Mouse (Mus musculus): ENCODE measurements at regions not wholly inside any gene's neighbourhood (a gene's known extent, or its start where the extent isn't known, plus 50 kb on each side); places are given as distances from the start of the nearest gene placed in this dataset.

DNA sequence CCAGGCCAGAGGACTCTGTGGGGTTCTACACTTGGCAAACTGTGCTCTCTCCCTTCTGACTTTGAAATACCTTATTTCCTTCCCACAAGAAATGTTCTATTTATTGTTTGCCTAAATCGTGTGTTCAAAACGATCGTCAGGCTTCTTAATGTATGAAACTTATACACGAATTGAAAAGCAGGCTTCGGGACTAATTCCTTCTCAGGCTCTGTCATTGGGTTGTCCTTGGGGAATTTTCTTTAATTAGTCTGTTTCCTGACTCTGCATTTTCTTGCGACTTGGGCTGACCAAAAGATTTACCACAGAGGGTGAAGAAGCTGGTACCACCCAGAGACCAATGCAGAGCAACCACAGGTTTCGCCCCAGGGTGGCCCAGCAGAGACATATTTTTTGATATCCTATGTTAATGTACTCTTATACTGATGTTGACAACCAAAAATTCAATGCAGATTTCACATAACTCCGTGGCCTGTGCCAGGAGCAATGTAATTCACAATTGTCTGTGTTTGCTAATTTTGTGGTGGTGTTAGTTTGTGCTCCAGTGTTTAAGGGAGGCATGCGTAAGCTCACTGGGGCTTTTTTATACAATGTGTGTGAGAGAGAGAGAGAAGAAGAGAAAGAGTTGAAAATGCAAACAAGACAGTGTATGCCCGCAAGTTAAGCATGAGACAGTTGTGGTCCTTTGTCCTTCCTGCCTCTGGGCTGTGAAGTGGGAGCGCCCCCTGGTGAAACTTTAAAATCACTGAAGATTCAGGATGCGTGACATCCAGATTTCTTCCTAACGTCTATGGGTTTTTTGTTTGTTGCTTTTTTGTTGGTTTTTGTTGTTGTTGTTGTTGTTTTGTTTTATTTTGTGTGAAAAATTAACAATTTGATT lies 452.7 kb downstream of the Sox2 start:
- peak; percentile 39 to 77 for DNase-seq (ENCODE audit: inconsistent age in 2 of 2, low spot score in 1 of 2)

DNA sequence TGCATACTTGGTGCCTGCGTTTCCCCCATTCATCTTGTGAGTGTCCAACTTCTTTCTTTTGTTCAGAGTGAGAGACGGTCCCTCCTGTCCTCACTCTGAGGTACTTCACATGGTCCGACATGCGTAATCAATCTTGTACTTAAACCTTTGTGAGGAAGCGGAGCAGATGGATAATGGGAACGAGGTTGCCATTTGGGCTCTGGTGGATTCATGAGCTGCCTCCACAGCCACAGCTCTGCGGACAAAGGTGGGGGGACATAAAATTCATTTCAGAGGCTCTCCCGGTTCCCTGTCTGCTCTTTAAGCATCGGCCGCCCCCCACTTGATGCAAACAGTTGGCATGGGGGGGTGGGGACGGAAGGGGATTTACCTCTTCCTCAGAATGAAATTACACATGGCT lies 454.7 kb downstream of the Sox2 start:
- DNase-seq (ENCODE audit: inconsistent age in 2 of 2, low spot score in 1 of 2): no peak

DNA sequence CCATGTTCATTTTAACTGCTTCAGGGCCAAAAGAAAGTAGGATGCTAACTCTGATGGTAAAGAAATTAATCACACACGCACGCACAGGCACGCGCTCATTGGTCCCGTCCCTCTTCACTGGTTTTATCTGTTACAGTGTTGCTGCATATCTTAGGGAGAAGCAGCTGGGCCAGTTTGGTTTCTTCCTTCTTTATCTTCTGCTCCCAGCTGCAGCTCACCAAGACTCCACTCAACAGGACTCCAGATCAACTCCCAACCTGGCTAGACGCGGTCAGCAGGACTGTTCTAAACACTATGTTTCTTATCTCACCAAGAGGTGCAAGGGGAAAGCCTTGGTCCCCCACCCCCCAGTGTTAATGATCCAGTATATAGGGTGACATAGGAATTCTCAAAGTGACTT lies 455.9 kb downstream of the Sox2 start:
- no peak for DNase-seq (ENCODE audit: inconsistent age in 2 of 2, low spot score in 1 of 2)

DNA sequence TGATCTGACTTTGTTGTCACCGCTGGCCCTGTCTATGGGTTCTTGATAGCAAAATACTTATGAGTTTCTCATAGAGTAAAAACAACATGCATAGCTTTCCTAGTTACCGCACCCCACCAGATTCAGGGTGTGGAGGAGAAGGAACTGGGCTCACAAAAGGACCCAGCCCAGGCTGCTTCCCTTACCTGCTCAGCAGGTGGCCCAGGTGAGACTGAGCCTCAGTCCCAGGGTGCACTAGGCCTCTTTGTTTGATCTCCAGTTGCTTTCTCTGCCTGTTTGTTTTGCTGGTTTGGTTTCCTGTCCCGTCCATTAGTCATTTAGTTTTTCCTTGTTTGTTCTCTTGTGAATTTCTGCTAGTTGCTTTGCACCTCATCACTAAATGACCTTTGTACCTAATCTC lies 483.3 kb downstream of the Sox2 start:
- no peak for DNase-seq (ENCODE audit: inconsistent age in 2 of 2, low spot score in 1 of 2)

DNA sequence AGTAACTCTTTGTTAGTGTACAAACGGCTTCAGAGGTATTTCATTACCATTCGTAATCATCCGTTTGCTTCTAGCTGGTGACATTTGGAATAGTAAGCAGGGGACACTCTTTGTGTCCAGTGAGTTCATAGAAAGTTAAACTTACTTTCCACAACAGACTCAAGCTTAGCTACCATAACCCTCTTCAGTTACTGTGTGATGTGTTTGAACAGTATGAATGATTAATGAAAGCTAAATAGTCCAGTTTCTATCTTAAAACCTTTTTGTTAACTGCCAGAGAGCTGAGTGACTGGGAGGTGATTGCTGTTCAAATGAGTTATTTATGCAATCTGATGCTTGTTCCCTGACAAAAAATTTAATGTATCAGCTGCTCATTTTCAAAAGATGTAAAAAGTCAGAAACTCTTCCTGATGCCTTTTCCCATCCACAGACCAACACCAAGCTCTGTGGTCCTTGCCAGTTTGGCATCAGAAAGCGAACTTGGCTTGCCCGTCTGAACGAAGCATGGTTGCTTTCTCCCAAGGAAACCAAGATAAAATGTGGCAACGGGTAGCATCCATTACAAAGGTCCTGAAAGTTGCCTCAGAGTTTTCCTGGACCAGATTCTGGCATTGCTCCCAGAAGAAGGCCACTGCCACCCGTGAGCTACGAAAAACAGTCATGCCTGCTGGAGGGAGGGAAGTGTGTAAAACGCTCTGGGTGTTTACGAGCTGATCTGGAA lies 491.5 kb downstream of the Sox2 start:
- peak in 1 of 2 experiments; percentile 46 for DNase-seq (ENCODE audit: inconsistent age in 2 of 2, low spot score in 1 of 2)

DNA sequence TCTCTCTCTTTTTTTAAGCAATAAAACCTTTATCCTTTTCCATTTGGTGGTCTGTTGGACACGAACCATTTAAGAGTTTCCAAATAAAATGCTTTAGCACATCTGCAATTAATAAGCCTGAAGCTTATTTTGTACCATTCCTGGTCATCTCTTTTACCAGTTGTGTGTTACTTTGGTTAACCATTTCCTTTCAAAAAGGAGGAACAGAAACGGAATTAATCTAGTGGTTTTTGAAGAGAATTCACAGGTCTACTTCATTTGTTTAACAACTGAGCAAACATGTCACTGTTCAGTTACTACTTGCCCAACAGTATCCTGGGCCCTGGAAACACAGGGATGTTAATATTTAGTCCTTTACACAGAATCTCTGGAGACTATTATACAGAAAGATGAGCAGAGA lies 492.5 kb downstream of the Sox2 start:
- DNase-seq (ENCODE audit: inconsistent age in 2 of 2, low spot score in 1 of 2): no peak

DNA sequence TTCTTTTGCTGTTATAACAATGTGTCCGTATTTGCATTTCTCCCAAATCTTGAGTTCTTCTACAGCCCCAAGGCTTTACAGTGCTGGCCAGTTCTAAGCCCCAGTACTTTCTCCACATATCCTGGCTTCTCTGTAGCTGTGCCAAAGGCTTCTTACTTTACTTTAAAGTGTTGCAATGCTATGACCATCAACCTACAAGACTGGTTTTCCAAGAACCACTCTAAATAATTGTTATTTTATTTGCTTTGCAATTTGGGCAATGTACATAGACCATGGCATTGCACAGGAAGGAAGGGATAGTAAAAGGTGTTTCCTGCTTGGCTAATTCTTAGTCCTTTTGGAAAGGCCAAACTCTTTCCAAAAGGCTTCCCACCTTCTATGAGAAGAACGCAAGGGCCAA lies 495.4 kb downstream of the Sox2 start:
- DNase-seq (ENCODE audit: inconsistent age in 2 of 2, low spot score in 1 of 2): no peak

DNA sequence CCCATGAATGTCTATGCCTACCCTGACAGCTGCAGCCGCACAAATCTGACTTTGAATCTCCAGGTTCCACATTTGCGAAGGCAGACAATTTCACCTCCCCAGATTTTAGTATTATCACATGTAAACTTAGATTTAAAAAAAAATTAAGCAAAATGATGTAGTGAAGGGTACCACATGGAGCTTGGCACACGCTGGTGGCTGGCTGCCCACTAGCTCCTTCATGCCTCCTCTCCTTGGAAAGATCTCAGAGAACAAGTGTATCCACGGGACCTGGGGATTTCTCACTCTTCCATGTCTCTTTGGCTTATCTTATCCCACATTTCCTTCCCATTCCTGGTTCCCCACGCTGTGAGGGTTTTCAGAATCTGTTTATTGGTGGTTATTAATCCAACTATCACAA lies 496.5 kb downstream of the Sox2 start:
- DNase-seq (ENCODE audit: inconsistent age in 2 of 2, low spot score in 1 of 2): no peak

DNA sequence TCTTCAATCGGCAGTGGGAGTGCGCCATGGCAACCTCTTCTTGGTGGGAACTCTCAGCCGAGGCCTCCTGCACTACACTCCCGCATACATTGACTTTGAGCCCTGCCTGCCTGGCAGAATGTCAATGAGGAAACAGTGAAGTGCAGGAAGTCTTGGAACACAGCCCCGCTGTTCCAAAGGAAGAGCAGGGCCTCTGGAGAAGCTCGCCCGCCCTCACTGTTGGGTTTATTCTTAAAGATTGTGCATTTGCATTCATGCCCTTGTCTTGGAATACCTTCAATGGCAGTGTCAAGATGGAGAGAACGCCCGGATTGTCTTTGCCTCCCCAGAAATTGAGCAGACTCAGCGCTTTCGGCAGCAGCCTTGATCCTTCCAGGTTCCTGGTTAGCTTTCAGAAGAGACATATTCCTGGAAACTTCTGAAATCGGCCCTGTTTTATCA lies 499.1 kb downstream of the Sox2 start:
- DNase-seq (ENCODE audit: inconsistent age in 2 of 2, low spot score in 1 of 2): no peak

DNA sequence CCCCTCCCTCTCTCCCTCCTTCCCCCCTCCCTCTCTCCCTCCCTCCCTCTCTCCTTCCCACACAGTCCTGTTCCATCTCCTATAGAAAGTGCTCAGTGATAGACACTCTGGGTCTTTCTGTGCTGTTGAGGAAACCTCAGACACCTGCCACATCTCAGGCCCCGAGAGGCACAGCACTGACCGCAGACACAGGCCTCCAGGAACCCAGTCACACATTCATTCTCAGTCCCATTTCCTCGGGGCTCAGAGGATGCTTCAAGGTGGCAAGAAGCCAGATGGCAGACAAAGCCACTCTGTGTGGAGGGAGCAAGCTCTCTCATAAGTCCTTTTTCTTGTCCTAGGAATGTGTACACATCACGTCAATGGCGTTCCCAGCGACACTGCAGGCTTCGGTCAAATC lies 502.0 kb downstream of the Sox2 start:
- no peak for DNase-seq (ENCODE audit: inconsistent age in 2 of 2, low spot score in 1 of 2)

DNA sequence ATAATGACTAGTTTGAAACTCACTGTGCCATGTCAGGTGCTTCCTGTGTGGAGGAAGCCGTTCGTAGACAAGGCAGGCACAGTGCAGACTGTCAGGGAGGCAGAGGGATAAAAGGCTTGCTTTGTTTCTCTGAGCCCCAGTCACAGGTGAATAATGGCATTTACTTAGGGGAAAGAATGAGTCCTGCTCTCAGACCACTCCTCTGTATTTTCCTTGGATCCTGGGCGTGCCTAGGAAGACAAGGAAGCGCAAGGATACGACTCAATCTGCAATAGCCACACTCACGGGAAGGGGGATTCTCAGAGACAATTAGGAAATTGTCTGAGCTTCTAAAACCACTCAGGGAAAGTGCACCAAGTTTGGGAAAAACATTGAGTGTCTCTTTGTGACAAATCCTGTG lies 504.1 kb downstream of the Sox2 start:
- no peak for DNase-seq (ENCODE audit: inconsistent age in 2 of 2, low spot score in 1 of 2)

DNA sequence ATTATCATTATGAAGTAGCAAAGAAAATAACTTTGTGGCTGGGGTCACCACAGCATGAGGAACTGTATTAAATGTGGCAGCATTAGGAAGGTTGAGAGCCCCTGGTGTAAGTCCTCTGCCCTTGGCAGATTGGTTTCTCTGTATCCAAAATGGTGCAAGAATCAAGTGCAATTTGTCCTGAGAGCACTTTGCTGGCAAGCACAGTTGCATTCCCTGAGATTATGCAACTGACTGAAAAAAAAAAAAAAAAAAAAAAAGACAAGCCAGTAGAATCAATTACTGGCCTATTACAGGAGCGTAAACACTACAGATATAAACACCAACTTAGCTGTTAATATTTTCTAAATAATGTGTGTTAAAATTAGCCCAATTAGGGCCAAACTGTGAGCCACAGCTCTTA lies 518.5 kb downstream of the Sox2 start:
- peak in 1 of 2 experiments; percentile 43 for DNase-seq (ENCODE audit: inconsistent age in 2 of 2, low spot score in 1 of 2)

DNA sequence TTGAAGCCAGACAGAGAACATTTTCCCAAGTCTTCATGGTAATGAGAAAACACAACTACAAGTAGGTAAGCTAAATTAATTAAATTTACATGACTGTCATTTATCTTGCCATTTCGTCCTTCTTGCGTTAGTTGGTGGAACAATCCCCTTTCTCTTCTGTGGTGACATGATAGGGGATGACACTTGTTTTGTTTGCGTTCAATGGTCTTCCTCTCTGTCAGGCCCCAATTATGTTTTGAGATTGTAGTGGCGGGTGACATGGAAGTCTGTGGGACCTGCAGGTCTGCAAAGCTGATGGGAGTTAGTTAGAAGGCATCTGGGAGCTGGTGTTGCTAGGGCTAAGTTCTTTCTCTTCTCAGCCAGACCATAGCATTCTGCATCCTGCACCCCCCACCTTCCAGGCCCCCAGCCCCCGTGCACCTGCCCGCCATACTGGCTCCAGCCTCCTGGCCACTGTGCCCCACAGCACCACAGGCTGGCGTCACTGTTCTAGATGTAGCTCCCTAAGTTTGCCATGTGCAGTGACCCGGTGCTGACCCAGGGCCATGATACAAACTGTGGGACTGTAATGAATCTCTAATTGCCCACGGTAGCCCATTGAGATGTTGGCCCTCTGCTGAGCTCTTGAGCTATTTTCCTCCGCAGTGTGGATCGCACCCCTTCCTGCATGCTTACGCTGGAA lies 528.7 kb downstream of the Sox2 start:
- DNase-seq (ENCODE audit: inconsistent age in 2 of 2, low spot score in 1 of 2): no peak

DNA sequence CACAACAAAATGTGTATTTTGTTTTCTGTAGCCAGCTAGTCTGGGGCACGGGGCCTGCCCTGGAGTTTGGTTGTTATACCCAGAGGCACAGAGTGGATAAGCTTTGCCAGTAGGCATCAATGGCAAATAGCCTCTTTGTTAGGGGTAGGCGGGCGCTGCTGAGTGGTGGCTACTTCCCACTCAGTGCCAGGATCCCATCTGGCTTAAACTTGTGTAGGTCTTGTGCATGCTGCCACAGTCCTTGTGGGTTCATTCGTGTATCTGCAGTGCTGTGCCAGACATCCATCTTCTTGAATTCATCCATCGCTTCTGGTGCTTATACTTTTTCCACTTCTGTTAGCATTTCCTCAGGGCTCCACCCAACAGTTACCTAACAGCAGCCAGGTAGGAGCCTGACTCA lies 545.4 kb upstream of the Atp11b start:
- no peak for DNase-seq (ENCODE audit: inconsistent age in 2 of 2, low spot score in 1 of 2)

DNA sequence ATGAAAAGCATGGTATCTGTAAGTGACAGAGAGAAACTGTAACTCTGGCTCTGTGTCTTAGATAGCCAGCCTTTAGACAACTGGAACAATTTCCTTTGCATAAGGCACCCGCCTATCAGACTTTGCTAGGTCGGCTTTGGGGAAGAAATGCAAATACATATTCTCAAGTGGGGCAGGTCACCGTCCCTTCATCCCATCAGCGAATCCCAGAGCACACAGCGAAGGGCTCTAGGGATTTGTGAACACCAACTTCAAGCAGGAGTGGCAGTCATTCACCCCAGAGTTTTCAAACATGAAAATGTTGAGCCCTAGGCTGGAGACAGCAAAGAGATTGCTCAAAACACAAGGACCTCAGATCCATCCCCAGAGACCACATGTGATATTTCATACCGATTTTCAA lies 534.5 kb upstream of the Atp11b start:
- no peak for DNase-seq (ENCODE audit: inconsistent age in 2 of 2, low spot score in 1 of 2)

DNA sequence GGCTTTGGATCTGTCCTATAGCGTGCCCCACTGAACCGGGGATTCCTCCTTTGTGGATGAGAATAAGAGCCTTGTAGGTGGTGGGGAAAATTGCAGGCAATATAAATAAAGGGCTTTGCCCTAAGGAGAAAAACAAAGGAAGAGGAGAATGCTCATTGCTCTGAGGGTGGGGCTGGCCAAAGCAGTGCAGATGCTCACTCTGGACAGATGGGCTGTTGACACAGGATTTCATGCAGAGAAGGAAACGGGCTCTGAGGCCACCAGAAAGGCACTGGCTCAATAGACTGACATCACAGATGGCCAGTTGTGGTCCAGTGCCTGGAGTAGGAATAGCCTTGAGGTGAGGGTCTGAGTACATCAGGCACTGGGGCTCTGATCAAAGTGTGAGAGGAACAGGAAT lies 532.7 kb upstream of the Atp11b start:
- DNase-seq (ENCODE audit: inconsistent age in 2 of 2, low spot score in 1 of 2): no peak

DNA sequence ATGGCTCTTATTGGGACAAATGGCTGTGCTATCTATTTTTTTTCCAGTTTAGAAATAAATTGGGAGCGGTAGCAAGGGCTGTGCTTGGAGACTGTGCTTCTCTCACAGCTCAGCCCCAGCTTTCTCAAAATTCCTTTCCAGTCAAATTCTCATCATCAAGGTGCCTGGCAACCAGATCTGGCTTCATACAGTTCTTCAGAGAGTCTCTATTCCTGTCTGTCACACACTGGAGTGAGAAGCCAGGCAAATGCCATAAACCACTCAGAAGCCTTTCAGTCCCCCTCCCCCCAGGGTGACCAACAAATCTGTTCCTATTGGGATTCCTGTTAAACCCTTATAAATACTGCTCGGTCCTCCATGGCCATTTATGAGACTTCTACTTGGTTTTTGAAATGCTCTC lies 531.7 kb upstream of the Atp11b start:
- DNase-seq (ENCODE audit: inconsistent age in 2 of 2, low spot score in 1 of 2): no peak

DNA sequence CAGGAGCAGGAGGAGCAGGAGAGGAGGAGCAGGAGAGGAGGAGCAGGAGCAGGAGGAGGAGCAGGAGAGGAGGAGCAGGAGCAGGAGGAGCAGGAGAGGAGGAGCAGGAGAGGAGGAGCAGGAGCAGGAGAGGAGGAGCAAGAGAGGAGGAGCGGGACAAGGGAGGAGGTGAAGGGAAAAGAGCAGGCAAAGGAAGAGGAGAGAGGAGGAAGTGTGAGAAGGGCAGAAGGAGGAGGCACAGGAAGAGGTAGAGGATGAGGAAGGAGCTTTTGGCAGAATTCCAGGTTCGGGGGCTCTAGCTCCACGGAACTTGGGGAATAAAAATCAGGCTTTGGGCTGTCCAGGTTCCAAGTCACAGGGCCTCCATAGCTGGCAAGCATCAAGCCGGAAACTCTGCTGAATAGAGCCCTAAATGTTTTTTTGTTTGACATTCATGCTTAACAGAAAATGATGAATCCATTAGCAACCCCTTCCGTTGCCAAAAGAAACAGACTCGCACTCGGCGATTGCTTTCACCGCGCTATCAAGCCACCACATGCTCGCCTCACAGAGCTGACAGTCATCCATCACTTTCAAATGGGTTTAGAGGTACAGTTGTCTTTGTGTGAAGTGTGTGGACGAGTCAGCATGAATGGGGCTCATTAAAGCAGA lies 528.7 kb upstream of the Atp11b start:
- DNase-seq (ENCODE audit: inconsistent age in 2 of 2, low spot score in 1 of 2): peak in 1 of 2 experiments; percentile 17

DNA sequence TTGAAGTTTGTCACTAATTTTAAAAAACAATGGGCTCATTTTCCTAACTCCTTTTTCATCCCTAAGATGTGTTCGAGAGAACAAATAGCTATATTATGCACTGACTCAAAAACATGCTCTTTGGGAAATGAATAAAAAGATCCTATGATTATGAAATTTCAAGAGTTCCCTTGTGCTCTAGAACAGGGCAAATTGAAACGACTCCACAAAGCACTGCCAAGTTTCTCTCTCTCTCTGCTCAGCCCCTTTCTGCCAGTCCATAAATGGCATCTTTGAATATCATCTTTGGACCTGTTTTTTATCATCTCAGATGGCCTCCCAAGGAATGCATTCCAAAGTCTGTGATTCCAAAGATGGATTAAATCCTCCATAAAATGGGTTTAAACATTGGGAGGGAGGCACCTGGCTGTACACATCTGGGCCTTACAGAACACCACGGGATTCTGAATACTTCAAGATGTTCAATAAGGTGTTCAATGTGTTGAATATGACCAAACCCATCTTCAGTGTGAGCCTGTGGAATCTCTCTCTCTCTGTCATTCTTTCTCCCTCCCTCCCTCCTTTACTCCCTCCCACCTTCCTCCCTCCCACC lies 528.0 kb upstream of the Atp11b start:
- no peak for DNase-seq (ENCODE audit: inconsistent age in 2 of 2, low spot score in 1 of 2)

DNA sequence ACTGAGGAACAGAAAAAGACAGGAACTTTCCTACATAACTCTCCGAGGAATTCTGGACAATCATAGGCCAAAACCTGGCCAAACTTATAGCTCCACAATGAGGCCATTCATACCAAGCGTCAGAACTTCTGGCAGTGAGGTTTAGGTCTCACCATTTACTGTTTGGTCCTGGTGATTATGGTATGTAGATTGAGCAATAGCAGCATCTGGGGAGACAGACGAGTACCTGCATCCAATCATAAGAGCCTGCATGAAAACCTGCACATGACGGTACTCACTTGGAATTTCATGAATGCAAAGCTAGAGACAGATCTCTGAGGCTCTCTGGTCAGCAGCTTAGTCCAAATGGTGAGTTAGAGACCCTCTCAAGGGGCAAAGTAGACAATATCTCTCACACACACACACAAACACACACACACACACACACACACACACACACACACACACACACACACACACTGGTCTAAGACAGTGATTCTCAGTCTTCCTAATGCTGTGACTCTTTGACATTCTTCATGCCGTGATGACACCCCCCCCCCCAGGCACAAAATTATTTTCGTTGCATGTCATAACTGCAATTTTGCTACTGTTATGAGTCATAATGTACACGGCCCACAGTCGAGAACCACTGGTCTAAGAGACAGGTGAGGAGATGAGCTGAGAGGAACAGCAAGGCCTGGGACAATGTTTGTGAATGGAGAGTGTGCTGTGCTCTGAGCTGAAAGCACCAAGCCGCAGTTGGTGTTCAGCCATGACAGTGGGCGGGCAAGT lies 522.6 kb upstream of the Atp11b start:
- no peak for DNase-seq (ENCODE audit: inconsistent age in 2 of 2, low spot score in 1 of 2)
